Mouse (Mus musculus) E14TG2a.4 (cell line): Measurements from ENCODE around the gene Nktr.

ENCODE experiments used
- H3K27me3 ChIP-seq: 2 replicates; pipeline ENCODE4 v1.6.1; 2014; ENCODE audit warnings: low read length, control low read depth; ENCODE audit not compliant: insufficient read depth
- H3K36me3 ChIP-seq: 2 replicates; pipeline ENCODE4 v1.6.1; 2014; ENCODE audit warnings: low read length, control low read depth; ENCODE audit not compliant: insufficient read depth
- H3K4me1 ChIP-seq: replicated peaks from 2 replicates; pipeline ENCODE4 v1.6.1; 2014; ENCODE audit warnings: low read depth, low read length, control low read depth
- H3K4me3 ChIP-seq: replicated peaks from 2 replicates; pipeline ENCODE4 v1.5.1; 2014; ENCODE audit warnings: mild to moderate bottlenecking, low read length
- H3K9me3 ChIP-seq: 2 replicates; pipeline ENCODE4 v1.6.1; 2014; ENCODE audit warnings: low read length, control low read depth
- CTCF ChIP-seq: conservative IDR thresholded peaks from 2 replicates; pipeline ENCODE4 v1.5.1; 2014; ENCODE audit warnings: low read length
- NANOG ChIP-seq: IDR thresholded peaks from 2 replicates; pipeline ENCODE4 v1.6.1; 2014; ENCODE audit warnings: borderline replicate concordance, low read length, mixed read lengths
- POU5F1 ChIP-seq: IDR thresholded peaks from 2 replicates; pipeline ENCODE4 v1.6.1; 2014; ENCODE audit warnings: low read length, borderline replicate concordance

The Nktr gene

DNA sequence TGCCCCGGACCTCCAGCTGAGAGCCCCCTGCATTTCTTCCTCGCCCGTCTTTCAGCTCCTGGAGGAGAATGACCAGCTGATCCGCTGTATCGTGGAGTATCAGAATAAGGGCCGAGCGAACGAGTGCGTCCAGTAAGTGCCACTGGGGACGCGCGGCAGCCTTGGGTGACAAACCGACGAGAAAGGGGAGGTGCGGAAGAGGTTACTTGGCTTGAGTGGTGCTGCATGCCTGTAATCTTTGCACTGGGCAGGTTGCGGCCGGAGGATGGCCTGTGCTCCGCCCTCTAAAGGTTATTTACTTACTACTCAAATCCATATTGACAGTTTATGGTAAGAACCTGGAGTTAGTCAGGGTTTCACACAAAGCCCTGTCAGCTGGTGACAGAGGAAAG lies 8.4 kb upstream of the Nktr start:
- Histone ChIP-seq H3K4me3 (peak overlapping the region; percentile 99), H3K36me3 (peaks cover 21% of the 10 kb centered on the region), H3K4me1 (peaks cover 25% of the 10 kb centered on the region), H3K27me3 (no peaks in the 10 kb centered on the region; the same call in 1 of the 2 replicates), H3K9me3 (no peaks in the 10 kb centered on the region)
- TF ChIP-seq CTCF (no peak), NANOG (no peak), POU5F1 (no peak)

DNA sequence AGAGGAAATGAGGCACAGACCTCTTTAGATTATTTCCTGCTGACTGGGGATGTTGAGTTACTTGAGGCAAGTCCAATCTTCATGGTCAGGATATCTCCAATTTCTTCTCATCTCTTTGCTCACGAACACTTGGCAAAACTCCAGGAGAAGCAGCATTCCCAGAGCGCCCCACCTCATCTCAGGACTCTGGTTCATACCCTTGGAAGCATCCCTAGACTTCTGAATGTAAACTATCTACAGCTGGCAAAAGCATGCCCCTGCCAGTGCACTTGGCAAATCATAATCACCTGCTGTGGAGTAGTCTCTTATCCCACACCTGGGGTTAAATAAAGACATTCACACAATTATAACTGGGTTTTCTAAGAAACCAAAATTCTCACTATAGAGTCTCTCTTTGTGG lies 1.9 kb upstream of the Nktr start:
- no peak overlapping the region for H3K4me3 ChIP-seq
- peaks cover 18% of the 10 kb centered on the region for H3K36me3 ChIP-seq
- H3K9me3 ChIP-seq = no peaks in the 10 kb centered on the region
- H3K27me3 ChIP-seq = peaks cover 8% of the 10 kb centered on the region
- TF ChIP-seq NANOG (no peak), CTCF (no peak), POU5F1 (no peak)
- peaks cover 23% of the 10 kb centered on the region for H3K4me1 ChIP-seq

DNA sequence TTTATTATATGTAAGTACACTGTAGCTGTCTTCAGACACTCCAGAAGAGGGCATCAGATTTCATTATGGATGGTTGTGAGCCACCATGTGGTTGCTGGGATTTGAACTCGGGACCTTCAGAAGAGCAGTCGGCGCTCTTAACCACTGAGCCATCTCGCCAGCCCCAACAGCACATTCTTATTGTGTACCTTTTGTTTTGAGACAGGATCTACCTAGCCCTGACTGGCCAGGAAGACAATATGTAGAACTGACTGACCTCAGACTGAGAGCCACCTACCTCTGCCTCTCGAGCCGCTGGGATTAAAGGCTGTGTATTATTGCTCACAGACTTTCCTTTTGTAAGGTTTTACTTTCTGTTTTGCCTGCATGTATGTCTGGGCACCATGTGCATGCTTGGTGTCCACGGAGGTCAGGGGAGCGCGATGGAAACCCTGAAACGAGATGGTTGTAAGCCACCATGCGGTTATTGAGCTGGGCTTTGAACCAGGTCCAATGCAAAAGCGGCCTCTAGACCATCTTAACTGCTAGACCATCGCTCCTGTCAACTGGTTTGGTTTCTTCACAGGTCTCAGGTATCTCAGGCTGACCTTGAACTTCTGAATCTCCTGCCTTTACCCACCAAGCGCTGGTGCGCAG lies 781 bp upstream of the Nktr start:
- Histone ChIP-seq H3K4me3 (peak overlapping the region; percentile 83), H3K27me3 (peaks cover 8% of the 10 kb centered on the region), H3K36me3 (peaks cover 7% of the 10 kb centered on the region), H3K4me1 (peaks cover 23% of the 10 kb centered on the region), H3K9me3 (no peaks in the 10 kb centered on the region)
- no peak for TF ChIP-seq POU5F1
- TF ChIP-seq NANOG = no peak
- no peak for TF ChIP-seq CTCF

DNA sequence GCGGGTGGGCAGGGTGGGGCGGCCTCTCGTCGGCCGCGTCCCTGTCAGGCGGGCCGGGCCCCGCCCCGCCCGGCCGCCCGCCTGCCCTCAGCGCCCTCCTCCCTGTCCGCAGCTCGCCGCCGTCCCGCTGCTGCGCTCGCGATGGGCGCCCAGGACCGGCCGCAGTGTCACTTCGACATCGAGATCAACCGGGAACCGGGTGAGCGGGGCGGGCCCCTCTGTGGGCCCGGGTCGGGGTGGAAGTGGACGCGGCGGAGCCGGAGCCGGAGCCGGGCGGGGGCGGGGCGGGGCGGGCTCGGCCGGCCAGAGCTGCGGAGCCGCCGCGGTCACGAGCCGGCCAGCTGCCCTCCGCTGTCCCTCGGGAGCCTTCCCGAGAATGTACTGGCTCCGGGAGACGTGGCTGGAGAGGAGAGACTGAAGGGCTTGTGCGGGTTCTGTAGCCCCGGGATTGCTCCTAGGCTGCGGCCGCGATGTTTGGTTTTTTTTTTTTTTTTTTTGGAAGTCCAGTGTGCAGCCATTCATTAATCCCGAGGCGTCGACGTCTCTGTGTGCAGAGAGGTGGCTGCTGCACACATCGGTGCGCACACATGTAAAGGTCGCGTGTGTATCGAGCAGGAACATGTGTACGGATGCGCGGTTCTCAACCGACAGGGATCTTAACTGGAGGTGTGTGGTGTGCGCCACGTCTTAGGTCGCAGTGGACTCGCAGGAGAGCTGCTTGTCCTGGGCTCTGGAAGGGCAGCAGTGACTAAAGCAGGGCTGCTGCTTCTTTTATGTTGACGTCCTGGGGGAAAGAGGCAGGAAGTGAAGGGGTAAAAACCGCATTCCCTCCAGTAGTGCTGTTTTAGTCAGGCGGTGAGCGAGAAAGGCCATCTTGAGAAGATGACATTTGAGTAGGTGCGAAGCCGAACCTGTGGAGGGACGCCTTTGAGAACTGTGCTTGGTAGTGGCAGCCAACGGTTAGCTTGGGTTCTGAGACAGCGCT lies 670 bp downstream of the Nktr start:
- Histone ChIP-seq H3K36me3 (peaks cover 3% of the 10 kb centered on the region), H3K9me3 (no peaks in the 10 kb centered on the region), H3K4me1 (peaks cover 23% of the 10 kb centered on the region), H3K27me3 (peaks cover 8% of the 10 kb centered on the region), H3K4me3 (peak overlapping the region; percentile 83)
- TF ChIP-seq POU5F1 (no peak), NANOG (no peak), CTCF (no peak)

DNA sequence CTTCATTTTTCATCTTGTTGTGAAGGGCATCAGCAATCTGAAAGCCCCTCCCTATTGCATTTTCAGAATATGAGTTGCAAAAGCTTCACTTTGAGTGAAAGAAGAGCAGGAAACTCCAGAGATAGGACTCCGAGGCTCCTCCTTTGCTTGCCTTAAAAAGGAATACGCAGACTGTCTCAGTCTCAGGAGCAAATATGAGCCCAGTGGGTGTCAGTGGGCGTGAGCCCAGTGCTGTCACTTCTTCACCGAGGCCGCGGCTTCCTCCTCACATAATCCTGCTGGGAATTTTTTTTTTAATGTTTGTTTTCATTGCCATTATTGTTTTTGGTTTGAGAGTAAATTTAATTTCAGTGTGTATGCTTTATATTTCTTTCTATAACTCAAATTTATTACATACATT lies 21.5 kb downstream of the Nktr start:
- peaks cover 73% of the 10 kb centered on the region for H3K36me3 ChIP-seq

DNA sequence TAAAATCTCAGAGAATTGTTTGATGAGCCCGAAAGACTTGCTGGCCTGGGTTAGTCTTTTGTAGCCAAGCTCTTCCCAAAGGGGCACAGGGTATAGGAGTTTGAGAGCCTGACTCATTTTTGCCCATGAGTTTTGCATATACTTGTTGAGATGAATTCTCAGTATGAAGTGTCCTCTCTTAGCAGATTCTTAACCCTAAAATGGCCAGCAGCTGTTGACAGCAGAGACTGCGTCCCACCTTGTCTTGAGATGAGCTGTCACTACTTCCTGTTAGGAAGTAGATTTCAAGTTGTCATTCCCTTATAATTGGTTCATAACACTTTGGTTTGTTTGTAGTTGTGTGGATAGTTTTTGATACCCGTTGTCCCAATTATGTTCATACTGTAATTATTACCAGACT lies 22.2 kb downstream of the Nktr start:
- Histone ChIP-seq H3K4me1 (no peaks in the 10 kb centered on the region), H3K27me3 (no peaks in the 10 kb centered on the region), H3K9me3 (no peaks in the 10 kb centered on the region), H3K36me3 (peaks cover 77% of the 10 kb centered on the region), H3K4me3 (no peak overlapping the region)
- TF ChIP-seq NANOG (no peak), CTCF (no peak), POU5F1 (no peak)

More for the DNA sequence above, 21.5 kb downstream of the Nktr start:
- TF ChIP-seq CTCF (no peak), POU5F1 (no peak), NANOG (no peak)
- H3K9me3 ChIP-seq = no peaks in the 10 kb centered on the region
- H3K4me3 ChIP-seq = no peak overlapping the region
- no peaks in the 10 kb centered on the region for H3K27me3 ChIP-seq
- H3K4me1 ChIP-seq = no peaks in the 10 kb centered on the region

DNA sequence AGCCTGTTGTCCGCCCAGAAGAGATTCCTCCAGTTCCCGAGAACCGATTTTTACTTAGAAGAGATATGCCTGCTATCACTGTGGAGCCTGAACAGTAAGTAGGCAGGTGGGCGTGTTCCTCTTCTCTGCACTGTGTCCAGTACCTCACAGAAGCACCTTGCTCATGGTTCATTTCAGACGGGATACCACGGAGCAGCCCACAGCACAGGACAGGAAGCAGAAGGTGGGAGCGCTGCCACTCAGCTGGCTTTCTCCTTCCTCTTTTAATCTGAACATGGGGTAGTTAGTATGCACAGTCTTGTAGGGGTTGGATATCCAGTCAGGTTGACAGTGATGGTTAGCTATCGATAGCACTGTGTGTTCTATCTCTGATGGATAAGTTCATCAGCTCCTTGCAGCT lies 25.1 kb downstream of the Nktr start:
- Histone ChIP-seq H3K4me1 (no peaks in the 10 kb centered on the region), H3K4me3 (no peak overlapping the region), H3K27me3 (no peaks in the 10 kb centered on the region), H3K9me3 (no peaks in the 10 kb centered on the region), H3K36me3 (peaks cover 92% of the 10 kb centered on the region)
- TF ChIP-seq NANOG = no peak

DNA sequence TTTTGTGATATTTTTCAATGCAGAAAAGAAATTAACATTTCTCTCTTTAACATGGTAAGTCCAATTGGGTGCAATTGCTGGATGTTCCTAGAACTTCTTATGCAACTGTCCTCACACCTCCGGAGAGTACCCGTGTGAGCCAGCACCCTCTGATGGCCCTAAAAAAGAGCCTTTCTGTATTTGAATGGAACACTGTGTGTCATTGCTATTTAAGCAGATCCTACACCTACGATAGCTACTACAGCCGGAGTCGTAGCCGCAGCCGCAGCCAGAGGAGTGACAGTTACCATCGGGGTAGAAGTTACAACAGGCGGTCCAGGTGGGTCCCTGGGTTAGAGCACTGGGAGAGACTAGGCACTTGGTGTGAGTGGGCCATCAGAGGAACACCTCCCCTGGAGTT lies 33.8 kb downstream of the Nktr start:
- Histone ChIP-seq H3K4me1 (peaks cover 8% of the 10 kb centered on the region), H3K4me3 (no peak overlapping the region), H3K36me3 (peaks cover 90% of the 10 kb centered on the region), H3K9me3 (no peaks in the 10 kb centered on the region), H3K27me3 (peaks cover 4% of the 10 kb centered on the region)
- TF ChIP-seq CTCF (no peak), POU5F1 (no peak)

DNA sequence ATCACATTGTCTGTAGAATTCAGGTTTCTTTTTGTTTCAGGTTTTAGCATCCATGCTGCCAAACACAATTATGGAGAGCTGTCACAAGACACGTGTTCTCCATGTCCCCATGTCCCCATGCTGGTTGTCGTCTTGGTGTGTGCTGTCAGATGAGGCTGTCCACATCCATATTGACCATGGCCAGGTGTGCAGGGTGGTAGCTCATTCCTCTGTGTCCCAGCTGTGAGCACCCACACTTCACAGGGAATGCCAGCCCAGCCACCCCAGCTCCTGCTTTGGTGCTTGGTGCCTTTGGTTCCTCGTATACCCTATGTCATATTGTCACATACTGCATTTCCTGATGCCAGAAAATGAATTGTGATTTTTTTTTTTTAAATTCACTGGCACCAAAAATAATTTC lies 35.7 kb downstream of the Nktr start:
- TF ChIP-seq NANOG = no peak
- TF ChIP-seq POU5F1 = no peak
- TF ChIP-seq CTCF = no peak
- H3K36me3 ChIP-seq = peaks cover 71% of the 10 kb centered on the region
- H3K4me1 ChIP-seq = peaks cover 20% of the 10 kb centered on the region
- no peaks in the 10 kb centered on the region for H3K9me3 ChIP-seq
- no peak overlapping the region for H3K4me3 ChIP-seq
- H3K27me3 ChIP-seq = peaks cover 19% of the 10 kb centered on the region
